Mouse (Mus musculus) megakaryocyte, embryonic 14.5 days (primary cell): ENCODE measurements around the gene Ndufb5.

Source experiments
- FLI1 ChIP-seq: IDR thresholded peaks from 2 replicates; pipeline ENCODE4 v1.6.1; 2012; ENCODE audit warnings: low read length, inconsistent platforms, mixed read lengths
- GATA1 ChIP-seq: IDR thresholded peaks from 3 replicates; pipeline ENCODE4 v1.6.1; 2012; ENCODE audit warnings: mixed read lengths, low read length, inconsistent platforms, borderline replicate concordance

- TF ChIP-seq GATA1 (no peak), FLI1 (no peak)
These were observed 41.8 kb upstream of the Ndufb5 start for GRCm38 (mm10) chr3:32694737-32695582.
